Mouse (Mus musculus) MEL (cell line): Measurements from ENCODE around the gene Clcn5. TPM values are rescaled to one million over a fixed set of nuclear protein-coding genes. Genes with fewer than 3 reads are reported as not detected.

Experiments
- DNase-seq: peaks from one replicate; pipeline ENCODE4 v3.0.0; 2011; ENCODE audit warnings: low read depth, low spot score
- H3K27ac ChIP-seq: 2 replicates; pipeline ENCODE4 v1.5.1; 2012; ENCODE audit warnings: low read depth, mild to moderate bottlenecking, control low read depth, low read length, moderate library complexity; ENCODE audit not compliant: control insufficient read depth
- H3K27me3 ChIP-seq, 2 experiments: fragments of 150-350 bp in 1 of 2; sonication (generic) in 1 of 2; 2 replicates each; pipeline ENCODE4 v1.6.1; 2012; ENCODE audit warnings: low read length in 2 of 2, mild to moderate bottlenecking in 2 of 2, improper control_type of control experiment in 1 of 2, moderate library complexity in 1 of 2; ENCODE audit not compliant: insufficient read depth in 2 of 2, control insufficient read depth in 1 of 2
- H3K36me3 ChIP-seq, 2 experiments: 2 replicates each; pipeline ENCODE4 v1.6.1; 2012 to 2014; ENCODE audit warnings: low read length in 2 of 2, improper control_type of control experiment in 1 of 2, inconsistent platforms in 1 of 2, mild to moderate bottlenecking in 1 of 2; ENCODE audit not compliant: insufficient read depth in 2 of 2, control insufficient read depth in 1 of 2
- H3K4me1 ChIP-seq, 2 experiments: fragments of 150-350 bp in 1 of 2; sonication (generic) in 1 of 2; 2 replicates each; pipeline ENCODE4 v1.6.1; 2012; ENCODE audit warnings: low read length in 2 of 2, improper control_type of control experiment in 1 of 2, mild to moderate bottlenecking in 1 of 2; ENCODE audit not compliant: insufficient read depth in 2 of 2, control insufficient read depth in 1 of 2
- H3K4me3 ChIP-seq, 2 experiments: fragments of 150-350 bp in 1 of 2; sonication (generic) in 1 of 2; 2 replicates each; pipeline ENCODE4 v1.5.1; 2012; ENCODE audit warnings: low read depth in 2 of 2, low read length in 2 of 2, mild to moderate bottlenecking in 2 of 2, moderate library complexity in 2 of 2, control low read depth in 1 of 2, improper control_type of control experiment in 1 of 2; ENCODE audit not compliant: control insufficient read depth in 1 of 2, insufficient read depth in 1 of 2
- H3K79me2 ChIP-seq: 2 replicates; pipeline ENCODE4 v1.6.1; 2012; ENCODE audit warnings: mild to moderate bottlenecking, low read length, moderate library complexity; ENCODE audit not compliant: control insufficient read depth, poor library complexity, insufficient read depth
- H3K9ac ChIP-seq: 2 replicates; pipeline ENCODE4 v1.6.1; 2012; ENCODE audit warnings: low read depth, mild to moderate bottlenecking, control low read depth, low read length, moderate library complexity; ENCODE audit not compliant: control insufficient read depth, poor library complexity, severe bottlenecking
- H3K9me3 ChIP-seq: fragments of 150-350 bp; sonication (generic); replicated peaks from 2 replicates; pipeline ENCODE4 v1.6.1; 2012; ENCODE audit warnings: mild to moderate bottlenecking, low read length, improper control_type of control experiment, moderate library complexity; ENCODE audit not compliant: insufficient read depth
- CTCF ChIP-seq, 3 experiments: IDR thresholded peaks in 2 of 3; conservative IDR thresholded peaks in 1 of 3; 2 replicates each; pipeline ENCODE4 v1.5.1; 2011 to 2012; ENCODE audit warnings: low read length in 3 of 3, low read depth in 2 of 3, mild to moderate bottlenecking in 2 of 3, improper control_type of control experiment in 1 of 3, inconsistent platforms in 1 of 3, mixed read lengths in 1 of 3, moderate library complexity in 1 of 3; ENCODE audit not compliant: control insufficient read depth in 1 of 3, insufficient read depth in 1 of 3, poor library complexity in 1 of 3, severe bottlenecking in 1 of 3
- ETS1 ChIP-seq: IDR thresholded peaks from 2 replicates; pipeline ENCODE4 v1.6.1; 2012; ENCODE audit warnings: low read depth, mild to moderate bottlenecking, inconsistent platforms, low read length, improper control_type of control experiment, moderate library complexity
- HCFC1 ChIP-seq: IDR thresholded peaks from 2 replicates; pipeline ENCODE4 v1.6.1; 2012; ENCODE audit warnings: low read depth, mild to moderate bottlenecking, inconsistent platforms, low read length, improper control_type of control experiment, moderate library complexity
- JUND ChIP-seq: IDR thresholded peaks from 2 replicates; pipeline ENCODE4 v1.6.1; 2011; ENCODE audit warnings: low read depth, mild to moderate bottlenecking, improper control_type of control experiment, low read length
- MAFK ChIP-seq: IDR thresholded peaks from 2 replicates; pipeline ENCODE4 v1.6.1; 2011; ENCODE audit warnings: low read depth, mild to moderate bottlenecking, low read length, improper control_type of control experiment, borderline replicate concordance
- MAX ChIP-seq: IDR thresholded peaks from 2 replicates; pipeline ENCODE4 v1.6.1; 2011; ENCODE audit warnings: low read length, improper control_type of control experiment
- MAZ ChIP-seq: IDR thresholded peaks from 2 replicates; pipeline ENCODE4 v1.6.1; 2012; ENCODE audit warnings: low read depth, mild to moderate bottlenecking, inconsistent platforms, low read length, improper control_type of control experiment
- MEF2A ChIP-seq: IDR thresholded peaks from 2 replicates; pipeline ENCODE4 v1.6.1; 2014; ENCODE audit warnings: low read depth, mild to moderate bottlenecking, inconsistent platforms, low read length, improper control_type of control experiment; ENCODE audit not compliant: poor library complexity, insufficient replicate concordance, severe bottlenecking; ENCODE audit errors: extremely low read depth
- MXI1 ChIP-seq: IDR thresholded peaks from 2 replicates; pipeline ENCODE4 v1.6.1; 2011; ENCODE audit warnings: mild to moderate bottlenecking, low read depth, low read length, improper control_type of control experiment
- POLR2A ChIP-seq, 2 experiments: IDR thresholded peaks; 2 replicates each; pipeline ENCODE4 v1.6.1; 2011 to 2012; ENCODE audit warnings: low read length in 2 of 2, mild to moderate bottlenecking in 2 of 2, control low read depth in 1 of 2, improper control_type of control experiment in 1 of 2, low read depth in 1 of 2, moderate library complexity in 1 of 2; ENCODE audit not compliant: control insufficient read depth in 1 of 2, insufficient read depth in 1 of 2, poor library complexity in 1 of 2
- POLR2AphosphoS2 ChIP-seq: IDR thresholded peaks from 2 replicates; pipeline ENCODE4 v1.6.1; 2011; ENCODE audit warnings: low read length, improper control_type of control experiment
- POLR2AphosphoS5 ChIP-seq: IDR thresholded peaks from 2 replicates; pipeline ENCODE4 v1.6.1; 2012; ENCODE audit warnings: low read depth, borderline replicate concordance, mild to moderate bottlenecking, inconsistent platforms, low read length, moderate library complexity, mixed read lengths
- SIN3A ChIP-seq: IDR thresholded peaks from 2 replicates; pipeline ENCODE4 v1.6.1; 2012; ENCODE audit warnings: low read length, improper control_type of control experiment, inconsistent platforms
- TAL1 ChIP-seq: IDR thresholded peaks from 2 replicates; pipeline ENCODE4 v1.6.1; 2012; ENCODE audit warnings: mild to moderate bottlenecking, inconsistent platforms, low read length, moderate library complexity, mixed read lengths
- TCF12 ChIP-seq: IDR thresholded peaks from 2 replicates; pipeline ENCODE4 v1.6.1; 2014; ENCODE audit warnings: low read depth, mild to moderate bottlenecking, inconsistent platforms, low read length, improper control_type of control experiment, moderate library complexity
- UBTF ChIP-seq: IDR thresholded peaks from 2 replicates; pipeline ENCODE4 v1.6.1; 2012; ENCODE audit warnings: low read depth, mild to moderate bottlenecking, inconsistent platforms, low read length, improper control_type of control experiment, moderate library complexity, borderline replicate concordance; ENCODE audit not compliant: insufficient read depth
- USF1 ChIP-seq: IDR thresholded peaks from 2 replicates; pipeline ENCODE4 v1.6.1; 2014; ENCODE audit warnings: low read depth, mild to moderate bottlenecking, inconsistent platforms, low read length, improper control_type of control experiment, moderate library complexity
- USF2 ChIP-seq, 2 experiments: IDR thresholded peaks; 2 replicates each; pipeline ENCODE4 v1.6.1; 2011 to 2012; ENCODE audit warnings: improper control_type of control experiment in 2 of 2, low read length in 2 of 2, borderline replicate concordance in 1 of 2, inconsistent platforms in 1 of 2, low read depth in 1 of 2, mild to moderate bottlenecking in 1 of 2; ENCODE audit not compliant: insufficient read depth in 1 of 2
- ZC3H11A ChIP-seq: IDR thresholded peaks from 2 replicates; pipeline ENCODE4 v1.6.1; 2012; ENCODE audit warnings: low read depth, mild to moderate bottlenecking, inconsistent platforms, low read length, improper control_type of control experiment
- polyA plus RNA-seq, 2 experiments: library from polyadenylated mRNA; stranded (reverse) in 1 of 2; unstranded in 1 of 2; fragments of >175 nt in 1 of 2; fragments of >200 nt in 1 of 2; gene quantifications; 2 replicates each; pipeline versions ENCODE4 v1.2.1 to v1.2.4; 2012; ENCODE audit warnings: low replicate concordance in 2 of 2, low read depth in 1 of 2; ENCODE audit not compliant: insufficient read length in 2 of 2, insufficient read depth in 1 of 2, missing spikeins in 1 of 2
- total RNA-seq: library from RNA; depleted of rRNA; stranded (reverse); fragments of 300-350 nt; gene quantifications from 2 replicates; pipeline ENCODE4 v1.2.3, GENCODE M21; 2012

Gene Clcn5
- total and polyA plus RNA-seq, 3 experiments = 8.1 to 10.4 TPM; not detected in 1

DNA sequence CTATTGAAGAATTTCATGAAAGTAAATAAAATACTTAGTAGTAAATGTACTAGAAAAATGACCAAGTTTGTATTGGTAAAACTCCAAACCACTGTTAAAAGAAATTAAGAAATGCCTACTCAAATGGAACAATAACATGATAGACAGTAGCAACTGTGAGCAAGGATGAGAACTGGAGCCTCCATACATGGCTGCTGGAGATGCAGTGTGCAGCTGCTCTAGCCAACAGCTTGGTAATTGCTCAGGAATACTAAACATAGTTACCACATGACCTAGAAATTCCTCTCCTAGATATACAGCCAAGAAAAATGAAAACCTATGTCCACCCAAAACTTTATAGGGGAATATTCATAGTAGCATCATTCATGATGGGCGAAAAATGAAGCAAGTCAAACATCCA is 36.5 kb downstream of the Clcn5 start:
- Histone ChIP-seq H3K36me3 (no peaks in the 10 kb centered on the region), H3K4me1 (no peaks in the 10 kb centered on the region), H3K9ac (no peak overlapping the region), H3K27me3 (no peaks in the 10 kb centered on the region), H3K9me3 (no peaks in the 10 kb centered on the region), H3K27ac (no peak overlapping the region), H3K79me2 (no peaks in the 10 kb centered on the region), H3K4me3 (no peak overlapping the region)
- no peak for TF ChIP-seq UBTF
- no peak for TF ChIP-seq POLR2A (IDR thresholded peaks at IDR 0.05; ENCODE audit: control insufficient read depth in 1 of 2, insufficient read depth in 1 of 2, low read depth in 1 of 2, low read length in 2 of 2, poor library complexity in 1 of 2)
- TF ChIP-seq USF2 (IDR thresholded peaks at IDR 0.05; ENCODE audit: borderline replicate concordance in 1 of 2, insufficient read depth in 1 of 2, low read depth in 1 of 2, low read length in 2 of 2) = no peak
- TF ChIP-seq MEF2A = no peak
- TF ChIP-seq JUND = no peak
- no peak for TF ChIP-seq MAX
- DNase-seq = no peak

DNA sequence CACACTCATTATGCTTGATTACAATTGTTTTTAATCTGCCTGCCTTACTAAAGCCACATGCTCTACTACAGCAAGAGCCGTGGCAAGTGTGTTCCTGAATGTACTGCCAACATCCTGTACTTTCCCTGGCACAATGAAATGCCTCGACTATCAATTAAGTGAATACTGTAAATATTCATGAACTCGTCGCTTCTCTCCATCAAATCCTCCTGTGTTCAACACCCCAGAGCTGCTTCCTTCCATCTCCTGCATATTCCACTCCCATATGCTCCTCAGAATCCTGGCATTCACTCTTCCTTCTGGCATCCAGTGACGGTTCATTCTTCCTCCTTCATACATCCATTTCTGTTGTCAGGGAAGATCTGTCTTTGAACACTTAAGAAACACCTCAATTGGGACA is 39.4 kb downstream of the Clcn5 start:
- no peaks in the 10 kb centered on the region for H3K36me3 ChIP-seq
- H3K79me2 ChIP-seq = no peaks in the 10 kb centered on the region
- no peak overlapping the region for H3K27ac ChIP-seq
- no peak for DNase-seq
- H3K27me3 ChIP-seq = no peaks in the 10 kb centered on the region
- TF ChIP-seq TAL1 (no peak), USF1 (no peak), TCF12 (no peak), MAZ (no peak), ZC3H11A (no peak), JUND (no peak), ETS1 (no peak), POLR2AphosphoS5 (no peak), CTCF (IDR thresholded peaks at IDR 0.05 in 2 of 3, conservative IDR thresholded peaks at IDR 0.05 in 1 of 3; ENCODE audit: control insufficient read depth in 1 of 3, insufficient read depth in 1 of 3, low read depth in 2 of 3, low read length in 3 of 3, poor library complexity in 1 of 3, severe bottlenecking in 1 of 3) (no peak), POLR2AphosphoS2 (no peak), MXI1 (no peak), HCFC1 (no peak), MAFK (no peak), SIN3A (no peak)
- H3K4me1 ChIP-seq = no peaks in the 10 kb centered on the region
- H3K4me3 ChIP-seq = no peak overlapping the region
- no peaks in the 10 kb centered on the region for H3K9me3 ChIP-seq
- H3K9ac ChIP-seq = no peak overlapping the region
